Mouse (Mus musculus) hindbrain, embryonic 10.5 days (tissue): ENCODE measurements around the gene Fam129b. TPM values are rescaled to one million over a fixed set of nuclear protein-coding genes. Genes with fewer than 3 reads are reported as not detected.
A peak's percentile ranks its signal among the peaks of the same experiment; 100 is the strongest.

Source experiments
- DNase-seq: peaks from one replicate; pipeline ENCODE4 v3.0.0-alpha.2; 2017; ENCODE audit warnings: low spot score
- H3K27ac ChIP-seq: fragments of 300-500 bp; sonication (generic); 2 replicates; pipeline ENCODE4 v1.5.1; 2016; ENCODE audit warnings: mild to moderate bottlenecking, moderate library complexity
- H3K27me3 ChIP-seq: fragments of 300-500 bp; sonication (generic); 2 replicates; pipeline ENCODE4 v1.6.1; 2016; ENCODE audit warnings: mild to moderate bottlenecking; ENCODE audit not compliant: poor library complexity, insufficient read depth, severe bottlenecking
- H3K36me3 ChIP-seq: fragments of 300-500 bp; sonication (generic); 2 replicates; pipeline ENCODE4 v1.6.1; 2016; ENCODE audit warnings: mild to moderate bottlenecking, moderate library complexity
- H3K4me1 ChIP-seq: fragments of 300-500 bp; sonication (generic); replicated peaks from 2 replicates; pipeline ENCODE4 v1.6.1; 2016; ENCODE audit warnings: mild to moderate bottlenecking
- H3K4me3 ChIP-seq: fragments of 300-500 bp; sonication (generic); 2 replicates; pipeline ENCODE4 v1.5.1; 2016; ENCODE audit warnings: mild to moderate bottlenecking, moderate library complexity
- H3K9me3 ChIP-seq: fragments of 300-500 bp; sonication (generic); 2 replicates; pipeline ENCODE4 v1.6.1; 2016; ENCODE audit warnings: mild to moderate bottlenecking, moderate library complexity
- WGBS: fragments of 180-500 bp; shearing (Covaris S2); methylation state at CpG from one replicate; pipeline ENCODE4 v1.1.7; 2016; 5-methylcytosine and 5-hydroxymethylcytosine counted together
- polyA plus RNA-seq: library from polyadenylated mRNA; unstranded; fragments of >200 nt; fragmentation: Nextera tagmentation; extraction: Ambion mirVana; gene quantifications from 2 replicates; pipeline ENCODE4 v1.2.1, GENCODE M21; 2016

Fam129b gene
- polyA plus RNA-seq, 1 experiment from 2014 or later: 36.1 TPM

DNA sequence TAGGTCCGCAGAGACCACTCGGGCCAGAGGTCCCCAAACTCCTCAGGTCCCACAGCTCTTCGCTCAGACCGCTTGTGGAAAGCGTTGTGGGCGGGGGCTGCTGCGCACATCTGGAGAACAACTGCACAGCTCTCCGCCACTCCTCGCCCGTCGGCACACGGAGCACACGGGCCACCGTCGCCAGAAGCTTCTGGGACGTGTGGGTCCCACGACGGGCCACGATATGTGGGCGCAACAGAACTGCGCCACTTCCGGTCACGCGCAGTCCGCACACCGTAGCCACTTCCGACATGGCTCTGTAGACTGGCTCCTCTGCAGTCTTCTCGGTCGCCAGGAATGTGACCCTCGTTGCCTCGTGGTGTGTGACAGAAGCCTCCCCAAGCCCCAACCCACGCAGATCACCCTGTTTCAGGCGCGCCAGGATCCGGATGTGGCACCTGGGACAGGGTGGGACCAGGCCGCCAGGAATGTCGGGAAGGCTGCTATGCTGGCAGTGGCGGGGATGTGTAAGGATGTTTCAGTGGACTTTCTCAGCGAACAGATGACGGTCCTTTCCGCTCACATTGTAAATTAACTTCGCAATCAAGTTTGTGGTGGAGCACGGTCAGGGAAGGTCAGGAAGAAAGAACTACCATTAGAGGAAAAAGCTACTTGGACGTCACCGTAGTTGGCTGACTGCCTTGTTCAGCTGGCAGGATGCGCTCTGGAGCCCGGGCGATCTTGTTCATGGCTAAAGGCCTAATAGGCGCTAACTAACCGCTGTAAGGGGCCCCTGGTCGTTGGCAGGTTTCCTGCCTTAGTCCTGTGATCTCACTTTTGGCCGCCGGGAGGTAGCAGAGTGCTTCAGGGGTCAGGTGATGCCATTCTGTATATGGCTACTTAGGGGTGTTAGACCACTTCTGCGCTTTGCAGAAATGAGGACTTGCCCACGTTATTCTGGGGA is 91.0 kb downstream of the Fam129b start:
- peak overlapping the region; percentile 73 for H3K4me3 ChIP-seq
- H3K36me3 ChIP-seq: peaks cover 30% of the 10 kb centered on the region
- under 1% methylated on average over 55 of the region's 55 CpGs for WGBS
- DNase-seq: peak; percentile 86
- H3K27me3 ChIP-seq: no peaks in the 10 kb centered on the region
- peak overlapping the region; percentile 94 for H3K27ac ChIP-seq
- H3K4me1 ChIP-seq: peaks cover 64% of the 10 kb centered on the region
- H3K9me3 ChIP-seq: no peaks in the 10 kb centered on the region

DNA sequence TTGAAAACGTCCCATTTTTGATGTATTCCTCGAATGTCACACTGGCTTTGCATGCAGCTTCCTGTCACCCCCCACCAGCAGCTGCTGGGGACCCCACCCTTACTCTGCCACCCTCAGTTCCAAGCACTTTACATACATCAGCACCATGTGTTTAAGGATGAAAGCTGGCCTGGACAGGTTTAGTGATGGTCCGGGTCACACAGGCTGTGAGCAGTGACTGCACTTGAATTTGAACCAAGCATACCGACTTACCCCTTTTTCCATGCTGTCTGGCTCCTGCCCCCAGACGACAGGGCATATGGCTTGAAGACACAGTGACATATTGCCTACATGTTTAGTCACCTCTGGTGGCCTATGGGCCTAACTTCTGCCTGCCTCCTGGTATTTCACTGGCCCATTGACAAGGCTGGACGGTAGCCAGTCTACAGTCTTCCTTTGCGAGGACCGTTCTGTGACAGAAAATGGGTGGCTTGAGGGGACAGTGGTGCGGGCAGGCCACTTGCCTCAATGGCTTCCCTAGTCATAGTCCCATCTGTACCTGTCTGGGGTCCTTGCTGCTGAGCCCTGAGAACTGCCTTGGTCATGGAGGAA is 92.2 kb downstream of the Fam129b start:
- no peak for DNase-seq

DNA sequence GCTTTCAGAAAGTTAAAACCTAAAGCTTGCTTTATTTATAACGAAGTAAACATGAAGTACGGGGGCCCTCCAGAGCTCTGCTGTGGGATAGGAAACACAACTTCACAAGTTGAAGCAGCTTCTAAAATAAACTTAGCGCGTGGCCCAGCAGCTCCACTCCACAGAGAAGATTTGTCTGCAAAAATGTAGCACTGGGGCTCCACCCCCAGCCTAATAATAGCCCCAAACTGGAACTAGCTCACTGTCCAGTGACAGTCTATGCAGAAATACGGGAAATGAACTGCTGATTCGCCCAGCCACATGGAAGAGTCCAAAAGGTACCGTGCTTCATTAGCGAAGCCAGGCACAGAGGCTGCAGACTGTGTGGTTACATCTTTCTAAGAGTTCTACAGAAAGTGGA is 93.4 kb downstream of the Fam129b start:
- Histone ChIP-seq H3K4me3 (no peak overlapping the region), H3K9me3 (no peaks in the 10 kb centered on the region), H3K4me1 (peaks cover 40% of the 10 kb centered on the region), H3K36me3 (peaks cover 26% of the 10 kb centered on the region), H3K27me3 (no peaks in the 10 kb centered on the region), H3K27ac (no peak overlapping the region)
- no peak for DNase-seq
- 86% methylated on average over 8 of the region's 8 CpGs for WGBS

More for the DNA sequence above, 92.2 kb downstream of the Fam129b start:
- Histone ChIP-seq H3K27ac (no peak overlapping the region), H3K4me3 (peak overlapping the region; percentile 73; the same call in 1 of the 2 replicates), H3K4me1 (peaks cover 52% of the 10 kb centered on the region), H3K9me3 (no peaks in the 10 kb centered on the region), H3K27me3 (no peaks in the 10 kb centered on the region), H3K36me3 (peaks cover 26% of the 10 kb centered on the region)
- 86% methylated on average over 9 of the region's 9 CpGs for WGBS

DNA sequence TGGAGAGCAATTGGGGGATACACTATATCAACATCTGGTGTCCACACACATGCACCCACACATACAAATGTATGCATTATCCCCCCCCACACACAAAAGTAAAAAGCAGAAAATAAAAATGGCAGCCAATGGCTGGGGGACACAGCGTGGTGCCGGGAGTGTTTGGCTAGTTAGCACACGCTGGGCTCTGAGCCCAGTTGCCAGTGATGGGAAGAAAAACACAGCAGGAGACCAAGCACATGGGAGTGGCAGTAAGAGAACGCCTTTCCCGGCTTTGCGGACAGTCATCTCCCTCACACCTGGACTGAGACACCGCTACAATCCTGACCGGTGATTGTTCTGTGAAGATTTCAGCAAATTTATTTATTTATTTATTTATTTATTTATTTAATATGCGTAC is 95.3 kb downstream of the Fam129b start:
- Histone ChIP-seq H3K27ac (no peak overlapping the region), H3K36me3 (peaks cover 39% of the 10 kb centered on the region), H3K4me3 (no peak overlapping the region), H3K9me3 (no peaks in the 10 kb centered on the region), H3K4me1 (peaks cover 25% of the 10 kb centered on the region), H3K27me3 (no peaks in the 10 kb centered on the region)
- WGBS: 37% methylated on average over 9 of the region's 9 CpGs
- no peak for DNase-seq

DNA sequence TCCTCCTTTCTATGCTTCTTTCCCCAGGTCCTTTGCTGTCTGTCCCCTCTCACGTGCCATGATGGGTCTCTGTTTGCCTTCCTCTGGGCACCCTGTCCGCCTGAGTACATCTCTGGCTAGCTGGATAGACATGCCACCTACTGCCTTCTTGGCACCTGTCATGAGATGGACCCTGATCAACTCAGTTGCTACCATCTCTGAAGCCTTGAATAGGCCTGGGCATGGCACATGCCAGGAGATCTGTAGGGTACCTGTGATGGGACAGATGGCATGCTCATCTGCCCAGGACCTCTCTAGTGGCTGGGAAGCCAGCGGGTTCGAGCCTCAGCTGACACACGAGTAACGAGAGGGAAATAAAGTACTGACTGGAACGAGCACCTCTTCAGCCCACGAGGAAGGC is 98.3 kb downstream of the Fam129b start:
- no peaks in the 10 kb centered on the region for H3K27me3 ChIP-seq
- H3K27ac ChIP-seq: no peak overlapping the region
- peaks cover 40% of the 10 kb centered on the region for H3K36me3 ChIP-seq
- H3K4me3 ChIP-seq: no peak overlapping the region
- WGBS: 91% methylated on average over 8 of the region's 8 CpGs
- H3K9me3 ChIP-seq: no peaks in the 10 kb centered on the region
- peaks cover 15% of the 10 kb centered on the region; the same call in 1 of the 2 replicates for H3K4me1 ChIP-seq
- no peak for DNase-seq

Other genes with a start within 250 kb of the Fam129b start
- gene Eng, start 229.5 kb upstream of the Fam129b start, polyA plus RNA-seq: 28.8 and 35.8 TPM in 2 replicates
- 25.9 and 29.5 TPM in 2 replicates for gene Fpgs, start 172.0 kb upstream of the Fam129b start, polyA plus RNA-seq
- 121 and 125 TPM in 2 replicates for gene Cdk9, start 163.0 kb upstream of the Fam129b start, polyA plus RNA-seq
- 27.6 and 39.1 TPM in 2 replicates for gene Sh2d3c, start 155.1 kb upstream of the Fam129b start, polyA plus RNA-seq
- gene 6330409D20Rik, start 135.1 kb upstream of the Fam129b start, polyA plus RNA-seq: 1.3 and 1.7 TPM in 2 replicates
- 56.9 and 61.6 TPM in 2 replicates for gene Tor2a, start 118.9 kb upstream of the Fam129b start, polyA plus RNA-seq
- gene Ttc16, start 100.5 kb upstream of the Fam129b start, polyA plus RNA-seq: 0.31 and 0.73 TPM in 2 replicates
- gene Ptrh1, start 100.3 kb upstream of the Fam129b start, polyA plus RNA-seq: 5.7 and 7.2 TPM in 2 replicates
- 1.1 and 1.2 TPM in 2 replicates for gene Cfap157, start 91.7 kb upstream of the Fam129b start, polyA plus RNA-seq
- 40.1 and 63.3 TPM in 2 replicates for gene Stxbp1, start 28.9 kb upstream of the Fam129b start, polyA plus RNA-seq
- gene Rpl12, start 85.4 kb downstream of the Fam129b start, polyA plus RNA-seq: 131 and 166 TPM in 2 replicates
- 11.5 TPM in 2 replicates for gene Lrsam1, start 85.5 kb downstream of the Fam129b start, polyA plus RNA-seq
- gene Slc2a8, start 106.0 kb downstream of the Fam129b start, polyA plus RNA-seq: 21.3 and 27.4 TPM in 2 replicates